13 mouse cellular contexts compared by ENCODE assay signal in genomic region chr1:156861475-156862043, GRCm38 (mm10). TPM values are rescaled to one million over a fixed set of nuclear protein-coding genes. Genes with fewer than 3 reads are reported as not detected.
DNase-seq lines count a peak whose midpoint lies in the region; ATAC-seq and TF ChIP-seq lines count a peak whose summit lies in the region.
"Had no signal": no experiment of that assay in that cellular context is flagged by ENCODE, and none has a peak within 500 bp of the region (broad histone marks: within the 10 kb centered on the region; RNA-seq: fewer than 3 reads in every experiment).

No protein-coding gene starts in this region.

- ATAC-seq in kidney, embryonic 14.5 days (ENCODE audit: low FRiP score, low TSS enrichment): no peak
- peak; percentile 70 for ATAC-seq in liver, postnatal 0 days
- ATAC-seq: forebrain, embryonic 15.5 days; hindbrain, embryonic 16.5 days; Patski had no signal

- H3K9ac ChIP-seq in kidney, embryonic 14.5 days (ENCODE audit: low read depth, low read length): no peak overlapping the region
- no peak overlapping the region for H3K9ac ChIP-seq in liver, postnatal 0 days (replicated peaks)
- H3K9ac ChIP-seq: forebrain, embryonic 15.5 days; stomach, embryonic 15.5 days had no signal

- no peak overlapping the region for H3K27ac ChIP-seq in kidney, adult 2 months (ENCODE audit: insufficient read depth, low read depth, low read length)
- H3K27ac ChIP-seq in kidney, embryonic 14.5 days (ENCODE audit: low read depth, low read length): no peak overlapping the region
- no peak overlapping the region for H3K27ac ChIP-seq in bone marrow macrophage, adult 2 months (ENCODE audit: insufficient read depth, low read depth, low read length)
- H3K27ac ChIP-seq in liver, postnatal 0 days (ENCODE audit: low read depth): no peak overlapping the region
- H3K27ac ChIP-seq: forebrain, embryonic 15.5 days; stomach, embryonic 15.5 days had no signal

- H3K9me3 ChIP-seq in kidney, embryonic 14.5 days (ENCODE audit: control insufficient read depth, low read length): no peaks in the 10 kb centered on the region
- H3K9me3 ChIP-seq in liver, postnatal 0 days (ENCODE audit: low read length): no peaks in the 10 kb centered on the region
- H3K9me3 ChIP-seq: forebrain, embryonic 15.5 days; stomach, embryonic 15.5 days had no signal

- H3K36me3 ChIP-seq in kidney, adult 2 months (ENCODE audit: control insufficient read depth, insufficient read depth, low read length): no peaks in the 10 kb centered on the region
- no peaks in the 10 kb centered on the region for H3K36me3 ChIP-seq in kidney, embryonic 14.5 days (ENCODE audit: control insufficient read depth, insufficient read depth, low read length)
- H3K36me3 ChIP-seq in C2C12 (ENCODE audit: control insufficient read depth, insufficient read depth): no peaks in the 10 kb centered on the region
- no peaks in the 10 kb centered on the region for H3K36me3 ChIP-seq in liver, postnatal 0 days (replicated peaks; ENCODE audit: insufficient read depth, low read length)
- H3K36me3 ChIP-seq: forebrain, embryonic 15.5 days; stomach, embryonic 15.5 days had no signal

- H3K79me3 ChIP-seq in C2C12 (ENCODE audit: low read depth): no peaks in the 10 kb centered on the region

- no peak for TF ChIP-seq POLR2A in kidney, adult 2 months (IDR thresholded peaks at IDR 0.05; ENCODE audit: low read depth, low read length)
- TF ChIP-seq POLR2A in bone marrow macrophage, adult 2 months (IDR thresholded peaks at IDR 0.05; ENCODE audit: borderline replicate concordance, low read depth, low read length): no peak

- H3K4me2 ChIP-seq in kidney, embryonic 14.5 days (replicated peaks; ENCODE audit: low read depth, low read length): no peak overlapping the region
- no peak overlapping the region for H3K4me2 ChIP-seq in liver, postnatal 0 days (ENCODE audit: low read depth, low read length)
- H3K4me2 ChIP-seq: forebrain, embryonic 15.5 days; stomach, embryonic 15.5 days had no signal

- peak; percentile 69 for TF ChIP-seq CTCF in kidney, adult 2 months (conservative IDR thresholded peaks at IDR 0.05; ENCODE audit: insufficient read depth, insufficient read length, low read depth, low read length)
- peak; percentile 77 for TF ChIP-seq CTCF in C2C12 (IDR thresholded peaks at IDR 0.05; ENCODE audit: control insufficient read depth, insufficient read depth, insufficient read length)
- peak; percentile 41; the same call in 1 of the 2 replicates for TF ChIP-seq CTCF in bone marrow macrophage, adult 2 months (IDR thresholded peaks at IDR 0.05; ENCODE audit: low read depth, low read length)
- TF ChIP-seq CTCF in liver, postnatal 0 days (IDR thresholded peaks at IDR 0.05; ENCODE audit: low read depth): peak; percentile 82

- peak; percentile 13 for DNase-seq in kidney, adult 2 months
- DNase-seq in liver, postnatal 0 days: peak; percentile 37
- DNase-seq in layer of hippocampus, adult 9-11 months: no peak
- DNase-seq in gastrocnemius, postnatal 14 days: no peak
- DNase-seq in cerebellum, adult 11-12 months: no peak
- DNase-seq: cerebellum, adult 8-10 months had no signal

- intact Hi-C loops in gastrocnemius, postnatal 14 days (cut with DNase I; ENCODE audit: low total_unique reads): no loop called here

- TF ChIP-seq EP300 in liver, postnatal 0 days (IDR thresholded peaks at IDR 0.05; ENCODE audit: low read depth): no peak

- H3ac ChIP-seq in C2C12 (ENCODE audit: control insufficient read depth, insufficient read length, low read depth): no peak overlapping the region

- 22% methylated on average over 4 of the region's 4 CpGs for WGBS in kidney, adult 2 months
- WGBS in kidney, embryonic 14.5 days: 43% methylated on average over 4 of the region's 4 CpGs
- 24% methylated on average over 4 of the region's 4 CpGs for WGBS in liver, postnatal 0 days (ENCODE audit: insufficient replicate concordance)

- no peaks in the 10 kb centered on the region for H3K27me3 ChIP-seq in kidney, adult 2 months (replicated peaks; ENCODE audit: control insufficient read depth, insufficient read depth, low read length)
- H3K27me3 ChIP-seq in kidney, embryonic 14.5 days (ENCODE audit: control insufficient read depth, insufficient read depth, low read length): no peaks in the 10 kb centered on the region
- no peaks in the 10 kb centered on the region for H3K27me3 ChIP-seq in C2C12 (ENCODE audit: control insufficient read depth, insufficient read depth, insufficient read length)
- H3K27me3 ChIP-seq in liver, postnatal 0 days (ENCODE audit: insufficient read depth, low read length): no peaks in the 10 kb centered on the region
- H3K27me3 ChIP-seq: forebrain, embryonic 15.5 days; Patski; stomach, embryonic 15.5 days had no signal

- H3K4me3 ChIP-seq in kidney, adult 2 months (ENCODE audit: insufficient read depth, low read depth, low read length): no peak overlapping the region
- H3K4me3 ChIP-seq in kidney, embryonic 14.5 days (ENCODE audit: low read length): no peak overlapping the region
- no peak overlapping the region for H3K4me3 ChIP-seq in C2C12 (ENCODE audit: insufficient read depth, poor library complexity, severe bottlenecking)
- no peak overlapping the region for H3K4me3 ChIP-seq in bone marrow macrophage, adult 2 months (ENCODE audit: insufficient read depth, low read length)
- H3K4me3 ChIP-seq in liver, postnatal 0 days (ENCODE audit: low read depth, low read length): no peak overlapping the region
- H3K4me3 ChIP-seq: forebrain, embryonic 15.5 days; stomach, embryonic 15.5 days had no signal

- no peaks in the 10 kb centered on the region for H3K4me1 ChIP-seq in kidney, adult 2 months (ENCODE audit: control insufficient read depth, insufficient read depth, low read length)
- no peaks in the 10 kb centered on the region for H3K4me1 ChIP-seq in kidney, embryonic 14.5 days (ENCODE audit: control insufficient read depth, insufficient read depth, low read length)
- H3K4me1 ChIP-seq in bone marrow macrophage, adult 2 months (ENCODE audit: control insufficient read depth, insufficient read depth, low read length): peaks cover 9% of the 10 kb centered on the region
- 0 out of 2 replicates have a peak, but pooled peaks cover 3% of the 10 kb centered on the region for H3K4me1 ChIP-seq in liver, postnatal 0 days (ENCODE audit: insufficient read depth)

- no peaks in the 10 kb centered on the region for H3K79me2 ChIP-seq in C2C12 (ENCODE audit: control insufficient read depth, insufficient read depth)

TF ChIP-seq in C2C12, 6 proteins besides CTCF, POLR2A, EP300 and RAD21:
- TF ChIP-seq MYOG (IDR thresholded peaks at IDR 0.05; ENCODE audit: control insufficient read depth, extremely low read depth, insufficient read length) (no peak), CEBPB (IDR thresholded peaks at IDR 0.05; ENCODE audit: low read depth) (no peak), MYOD1 (IDR thresholded peaks at IDR 0.05; ENCODE audit: control insufficient read depth, insufficient read length, low read depth) (no peak), FOSL1 (IDR thresholded peaks at IDR 0.05; ENCODE audit: insufficient read depth, low read length, poor library complexity, severe bottlenecking) (no peak), USF1 (IDR thresholded peaks at IDR 0.05; ENCODE audit: low read depth) (no peak), MAX (IDR thresholded peaks at IDR 0.05) (no peak)

RNA-seq across cellular contexts. Expression of gene Angptl1, which starts 23.2 kb away (rescaled TPM):
- polyA plus RNA-seq in kidney, adult 2 months (2012; rRNA removed): 0.49 and 0.75 TPM in 2 replicates
- 1.4 and 1.5 TPM in 2 replicates for polyA plus RNA-seq in kidney, embryonic 14.5 days (2014; fragmentation: Nextera tagmentation; extraction: Ambion mirVana)
- 0.02 TPM for polyA plus RNA-seq in C2C12 (2012; fragmentation: generic; extraction: Trizol)
- not detected in 2 replicates for polyA plus RNA-seq in bone marrow macrophage, adult 2 months (2012; ENCODE audit: insufficient read depth, insufficient read length, missing spikeins)
- 0.09 and 0.19 TPM in 2 replicates for polyA plus RNA-seq in liver, postnatal 0 days (2015; fragmentation: Nextera tagmentation; extraction: Ambion mirVana)
- total RNA-seq in gastrocnemius, postnatal 14 days (2021): 10 to 100 TPM; 26.8 to 38.1 TPM

Comparison
In these comparisons a context has a peak if more than half of its experiments do, and no peak if none do; other contexts are left out.
1. DNase-seq: peak in kidney, adult 2 months (single experiment) and liver, postnatal 0 days (single experiment); none in layer of hippocampus, adult 9-11 months (single experiment), gastrocnemius, postnatal 14 days (single experiment) and cerebellum, adult 11-12 months (single experiment).
2. Peak in every context shown above with its lines, with median percentiles within 50 percentile points of each other: CTCF ChIP-seq.